Mouse (Mus musculus): ENCODE measurements around the gene Gif.

DNA sequence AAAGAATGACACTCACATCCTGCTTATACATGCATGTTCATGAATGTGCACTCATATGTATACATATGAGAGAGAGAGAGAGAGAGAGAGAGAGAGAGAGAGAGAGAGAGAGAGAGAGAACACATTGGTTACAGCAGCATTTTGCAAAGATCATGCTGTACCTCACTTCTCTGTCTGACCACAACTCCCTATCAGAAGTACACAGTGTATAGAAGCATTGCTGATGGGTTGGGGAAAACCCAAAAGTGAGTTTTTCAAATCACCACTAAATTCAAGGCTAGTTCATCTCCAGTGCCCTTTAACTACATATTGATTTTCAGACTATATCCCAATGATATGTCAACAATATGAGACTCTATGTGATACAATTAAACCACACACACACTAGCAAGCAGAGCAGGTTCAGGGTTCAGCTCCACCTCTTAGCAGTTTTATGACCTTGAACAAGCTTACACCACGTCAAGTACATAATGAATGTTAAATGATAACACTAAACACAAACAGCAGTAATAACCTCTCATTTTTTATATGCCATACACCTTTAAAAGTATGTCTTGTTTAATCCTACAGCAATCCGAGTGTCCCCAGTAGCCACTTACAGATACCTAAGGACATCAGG, 46.5 kb downstream of the Gif start:
- TF ChIP-seq POLR2A (IDR thresholded peaks at IDR 0.05; ENCODE audit: borderline replicate concordance, low read depth, low read length) (no peak), CTCF (IDR thresholded peaks at IDR 0.05; ENCODE audit: low read depth, low read length) (no peak)

Data from bone marrow macrophage, adult 2 months (primary cell).